In genomic region chr19:46538213-46538612, GRCm38 (mm10) we compare ENCODE assay signal across 13 mouse cellular contexts. TPM values are rescaled to one million over a fixed set of nuclear protein-coding genes. Genes with fewer than 3 reads are reported as not detected.
A peak's percentile ranks its signal among the peaks of the same experiment; 100 is the strongest.
DNase-seq lines count a peak whose midpoint lies in the region; ATAC-seq and TF ChIP-seq lines count a peak whose summit lies in the region.
"Had no signal": no experiment of that assay in that cellular context is flagged by ENCODE, and none has a peak within 500 bp of the region (broad histone marks: within the 10 kb centered on the region; RNA-seq: fewer than 3 reads in every experiment).

No protein-coding gene starts in this region.

- H3K27me3 ChIP-seq in E14TG2a.4 (ENCODE audit: insufficient read depth, low read length): no peaks in the 10 kb centered on the region
- no peaks in the 10 kb centered on the region for H3K27me3 ChIP-seq in intestine, postnatal 0 days (replicated peaks; ENCODE audit: control insufficient read depth, insufficient read depth, low read length)
- H3K27me3 ChIP-seq: liver, embryonic 15.5 days had no signal

- peaks cover 4% of the 10 kb centered on the region; the same call in 1 of the 2 replicates for H3K36me3 ChIP-seq in E14TG2a.4 (ENCODE audit: insufficient read depth, low read length)
- H3K36me3 ChIP-seq in intestine, postnatal 0 days (ENCODE audit: control insufficient read depth, insufficient read depth): peaks cover 6% of the 10 kb centered on the region; the same call in 1 of the 2 replicates

- peak; percentile 47 for TF ChIP-seq CTCF in E14TG2a.4 (conservative IDR thresholded peaks at IDR 0.05; ENCODE audit: low read length)
- TF ChIP-seq CTCF in intestine, postnatal 0 days (IDR thresholded peaks at IDR 0.05; ENCODE audit: low read depth): peak; percentile 75

- peaks cover 35% of the 10 kb centered on the region for H3K4me1 ChIP-seq in E14TG2a.4 (replicated peaks; ENCODE audit: low read depth, low read length)
- H3K4me1 ChIP-seq in intestine, postnatal 0 days (replicated peaks; ENCODE audit: control insufficient read depth, insufficient read depth, low read length): no peaks in the 10 kb centered on the region

- 85% methylated on average over 6 of the region's 6 CpGs for WGBS in intestine, postnatal 0 days

- H3K27ac ChIP-seq in intestine, postnatal 0 days (ENCODE audit: low read depth, low read length): no peak overlapping the region
- H3K27ac ChIP-seq: liver, embryonic 15.5 days had no signal

- H3K4me3 ChIP-seq in E14TG2a.4 (replicated peaks; ENCODE audit: low read length): no peak overlapping the region
- no peak overlapping the region for H3K4me3 ChIP-seq in intestine, postnatal 0 days (ENCODE audit: low read depth, low read length)
- H3K4me3 ChIP-seq: liver, embryonic 15.5 days had no signal

- H3K4me2 ChIP-seq in intestine, postnatal 0 days (replicated peaks; ENCODE audit: low read depth): no peak overlapping the region
- H3K4me2 ChIP-seq: liver, embryonic 15.5 days had no signal

- H3K9me3 ChIP-seq in E14TG2a.4 (ENCODE audit: low read length): no peaks in the 10 kb centered on the region
- H3K9me3 ChIP-seq in intestine, postnatal 0 days (ENCODE audit: control insufficient read depth): no peaks in the 10 kb centered on the region
- H3K9me3 ChIP-seq: liver, embryonic 15.5 days had no signal

- peak; percentile 20 for DNase-seq in kidney, postnatal 10 days
- no peak for DNase-seq in kidney, adult 9 months
- DNase-seq in 3T3-L1 (ENCODE audit: low read depth, low spot score): peak; percentile 10
- DNase-seq in adrenal gland, postnatal 4 days (ENCODE audit: low spot score in 2 of 2): no peak
- no peak for DNase-seq in spleen, postnatal 36 days (ENCODE audit: low spot score in 2 of 2)
- DNase-seq: cerebellum, postnatal 36 days; gastrocnemius, postnatal 10 days; heart, postnatal 10 days; kidney, adult 18-20 months; layer of hippocampus, postnatal 36 days had no signal

- no peak overlapping the region for H3K9ac ChIP-seq in intestine, postnatal 0 days (ENCODE audit: low read depth, low read length)
- H3K9ac ChIP-seq: liver, embryonic 15.5 days had no signal

- ATAC-seq in intestine, postnatal 0 days: peak; percentile 64

RNA-seq across cellular contexts. Expression of gene Arl3, which starts 34.8 kb away (rescaled TPM):
- polyA plus RNA-seq in intestine, postnatal 0 days (2015; fragmentation: Nextera tagmentation; extraction: Ambion mirVana): 21.1 and 25.6 TPM in 2 replicates
- total RNA-seq in adrenal gland, postnatal 4 days (2021): 10 to 100 TPM; 47.2 to 54.9 TPM

RNA-seq across cellular contexts. Expression of gene Sfxn2, which starts 35.0 kb away (rescaled TPM):
- 5.2 and 6.2 TPM in 2 replicates for polyA plus RNA-seq in intestine, postnatal 0 days (2015; fragmentation: Nextera tagmentation; extraction: Ambion mirVana)
- 10 to 100 TPM; 13.1 to 18.4 TPM for total RNA-seq in adrenal gland, postnatal 4 days (2021)

RNA-seq across cellular contexts. Expression of gene Trim8, which starts 36.7 kb away (rescaled TPM):
- polyA plus RNA-seq in intestine, postnatal 0 days (2015; fragmentation: Nextera tagmentation; extraction: Ambion mirVana): 16.7 and 17.1 TPM in 2 replicates
- total RNA-seq in adrenal gland, postnatal 4 days (2021): 10 to 100 TPM; 60.5 to 70.3 TPM

Comparison
In these comparisons a context has a peak if more than half of its experiments do, and no peak if none do; other contexts are left out.
1. DNase-seq: peak in kidney, postnatal 10 days (single experiment) and 3T3-L1 (single experiment); none in kidney, adult 9 months (single experiment), adrenal gland, postnatal 4 days (0 of 2) and spleen, postnatal 36 days (0 of 2).